Mouse (Mus musculus) C2C12 (cell line): Measurements from ENCODE around the gene Hist1h2bk.

Experiments
- CEBPB ChIP-seq: IDR thresholded peaks from one replicate; pipeline ENCODE4 v1.6.1; 2011; ENCODE audit warnings: low read depth, mild to moderate bottlenecking, control low read depth, moderate library complexity
- CTCF ChIP-seq: IDR thresholded peaks from one replicate; pipeline ENCODE4 v1.5.1; 2011; ENCODE audit not compliant: control insufficient read depth, insufficient read depth, insufficient read length
- FOSL1 ChIP-seq: IDR thresholded peaks from one replicate; pipeline ENCODE4 v1.8.0; 2011; ENCODE audit warnings: mild to moderate bottlenecking, low read length; ENCODE audit not compliant: poor library complexity, insufficient read depth, severe bottlenecking
- MAX ChIP-seq: IDR thresholded peaks from one replicate; pipeline ENCODE4 v1.6.1; 2011; ENCODE audit warnings: mild to moderate bottlenecking, control low read depth
- MYOD1 ChIP-seq: IDR thresholded peaks from one replicate; pipeline ENCODE4 v1.6.1; 2011; ENCODE audit warnings: low read depth; ENCODE audit not compliant: control insufficient read depth, insufficient read length
- MYOG ChIP-seq: IDR thresholded peaks from one replicate; pipeline ENCODE4 v1.6.1; 2011; ENCODE audit not compliant: control insufficient read depth, insufficient read length; ENCODE audit errors: extremely low read depth
- USF1 ChIP-seq: IDR thresholded peaks from one replicate; pipeline ENCODE4 v1.6.1; 2011; ENCODE audit warnings: low read depth, mild to moderate bottlenecking, control low read depth, moderate library complexity

DNA sequence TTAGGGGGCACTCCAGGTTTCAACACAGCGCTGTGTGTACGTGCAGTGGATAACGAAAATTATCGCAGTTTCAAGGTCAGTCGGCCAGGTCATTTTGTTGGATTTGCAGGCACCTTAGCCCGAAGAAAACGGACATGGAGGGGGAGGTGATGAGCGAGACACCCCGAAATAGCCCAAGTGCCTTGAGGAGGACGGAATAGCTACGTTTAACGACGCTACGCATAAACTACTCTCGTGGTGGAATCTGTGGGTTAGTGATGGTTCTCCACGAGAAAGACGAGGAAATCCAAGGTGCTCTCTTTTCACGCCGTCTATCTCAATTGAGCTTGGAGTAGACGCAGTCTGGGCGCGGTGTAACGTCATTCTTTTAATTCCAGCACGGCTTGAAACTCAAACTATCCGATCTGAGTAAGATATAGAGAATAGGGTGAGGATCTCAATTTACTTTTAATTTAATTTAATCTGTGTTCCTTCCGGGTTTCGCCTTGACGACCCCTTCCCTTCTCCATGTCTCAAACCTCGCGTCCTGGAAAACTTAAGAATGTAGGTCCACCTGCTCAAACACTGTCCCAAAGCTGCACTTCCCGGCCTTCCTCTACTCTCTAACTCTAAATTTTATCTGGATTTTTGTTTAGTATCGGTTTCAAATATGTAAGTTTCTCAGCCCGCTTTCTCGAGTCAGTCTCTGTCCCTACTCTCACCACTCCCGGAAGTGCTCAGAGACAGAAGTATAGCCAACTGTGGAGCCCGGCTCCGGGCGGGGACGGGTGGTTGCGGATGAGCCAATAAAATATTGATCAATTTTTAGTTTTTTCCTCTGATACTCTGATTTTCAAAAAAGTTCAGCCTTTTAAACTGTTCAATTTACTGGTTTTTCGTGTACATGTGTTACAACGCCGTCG, 15.5 kb upstream of the Hist1h2bk start:
- TF ChIP-seq CTCF: no peak
- no peak for TF ChIP-seq MYOD1
- TF ChIP-seq MAX: no peak
- TF ChIP-seq CEBPB: no peak
- no peak for TF ChIP-seq FOSL1
- no peak for TF ChIP-seq USF1
- TF ChIP-seq MYOG: no peak
